Mouse (Mus musculus) bone marrow macrophage, adult 2 months (primary cell): ENCODE data around the gene Mat2a. TPM values are rescaled to one million over a fixed set of nuclear protein-coding genes. Genes with fewer than 3 reads are reported as not detected.

Experiments used
- H3K27ac ChIP-seq: 2 replicates; pipeline ENCODE4 v1.5.1; 2012; ENCODE audit warnings: low read depth, low read length; ENCODE audit not compliant: insufficient read depth
- H3K4me1 ChIP-seq: 2 replicates; pipeline ENCODE4 v1.6.1; 2012; ENCODE audit warnings: low read length; ENCODE audit not compliant: control insufficient read depth, insufficient read depth
- H3K4me3 ChIP-seq: 2 replicates; pipeline ENCODE4 v1.5.1; 2012; ENCODE audit warnings: mild to moderate bottlenecking, low read length, moderate library complexity; ENCODE audit not compliant: insufficient read depth
- CTCF ChIP-seq: IDR thresholded peaks from 2 replicates; pipeline ENCODE4 v1.5.1; 2012; ENCODE audit warnings: low read depth, mild to moderate bottlenecking, low read length, moderate library complexity
- POLR2A ChIP-seq: IDR thresholded peaks from 2 replicates; pipeline ENCODE4 v1.6.1; 2012; ENCODE audit warnings: mild to moderate bottlenecking, low read depth, low read length, borderline replicate concordance
- polyA plus RNA-seq: library from polyadenylated mRNA; stranded (reverse); fragments of >200 nt; gene quantifications from 2 replicates; pipeline ENCODE4 v1.2.4, GENCODE M21; 2012; ENCODE audit not compliant: missing spikeins, insufficient read depth, insufficient read length

Gene Mat2a
- polyA plus RNA-seq, 1 experiment, result 88.8 TPM

GRCm38 (mm10) chr6:72386561-72386960 lies 52.8 kb downstream of the Mat2a start:
- Histone ChIP-seq H3K4me3 (no peak overlapping the region), H3K4me1 (peaks cover 33% of the 10 kb centered on the region), H3K27ac (no peak overlapping the region)
- TF ChIP-seq CTCF (no peak), POLR2A (no peak)

- Histone ChIP-seq H3K27ac (no peak overlapping the region), H3K4me1 (peaks cover 28% of the 10 kb centered on the region)
- TF ChIP-seq POLR2A (no peak), CTCF (no peak)
Observed at GRCm38 (mm10) chr6:72385258-72385657, 54.1 kb downstream of the Mat2a start.

GRCm38 (mm10) chr6:72383952-72384351 lies 55.4 kb downstream of the Mat2a start:
- no peak for TF ChIP-seq CTCF
- no peak for TF ChIP-seq POLR2A
- no peak overlapping the region for H3K27ac ChIP-seq
- H3K4me3 ChIP-seq, result no peak overlapping the region
- peaks cover 36% of the 10 kb centered on the region for H3K4me1 ChIP-seq

More at GRCm38 (mm10) chr6:72385258-72385657, 54.1 kb downstream of the Mat2a start:
- H3K4me3 ChIP-seq, result no peak overlapping the region

- TF ChIP-seq CTCF (no peak), POLR2A (no peak)
- H3K27ac ChIP-seq, result no peak overlapping the region
- H3K4me3 ChIP-seq, result no peak overlapping the region
- H3K4me1 ChIP-seq, result peaks cover 29% of the 10 kb centered on the region
Observed at GRCm38 (mm10) chr6:72383142-72383820, 56.1 kb downstream of the Mat2a start.

Other genes with a start within 250 kb of the Mat2a start
- gene Atoh8, start 204.0 kb downstream of the Mat2a start, polyA plus RNA-seq, result not detected in 2 replicates
- not detected in 2 replicates for gene Sftpb, start 134.9 kb downstream of the Mat2a start, polyA plus RNA-seq
- gene Usp39, start 94.4 kb downstream of the Mat2a start, polyA plus RNA-seq, result 19.9 and 20.2 TPM in 2 replicates
- gene 0610030E20Rik, start 92.2 kb downstream of the Mat2a start, polyA plus RNA-seq, result 33.9 and 36.5 TPM in 2 replicates
- 3.0 and 3.6 TPM in 2 replicates for gene Tmem150a, start 84.1 kb downstream of the Mat2a start, polyA plus RNA-seq
- gene Rnf181, start 72.6 kb downstream of the Mat2a start, polyA plus RNA-seq, result 97.4 and 105 TPM in 2 replicates
- 5.3 and 10.5 TPM in 2 replicates for gene Vamp5, start 59.1 kb downstream of the Mat2a start, polyA plus RNA-seq
- 348 and 352 TPM in 2 replicates for gene Vamp8, start 48.9 kb downstream of the Mat2a start, polyA plus RNA-seq
- 15.7 and 18.3 TPM in 2 replicates for gene Ggcx, start 25.2 kb downstream of the Mat2a start, polyA plus RNA-seq
- gene Sh2d6, start 82.1 kb upstream of the Mat2a start, polyA plus RNA-seq, result 1.3 TPM in 1 of 2 replicates, not detected in the other
- gene Capg, start 104.8 kb upstream of the Mat2a start, polyA plus RNA-seq, result 788 and 835 TPM in 2 replicates
- 12.0 and 12.6 TPM in 2 replicates for gene Elmod3, start 158.9 kb upstream of the Mat2a start, polyA plus RNA-seq
- 15.7 and 21.3 TPM in 2 replicates for gene Retsat, start 158.9 kb upstream of the Mat2a start, polyA plus RNA-seq
- 80.0 and 87.9 TPM in 2 replicates for gene Tgoln1, start 177.4 kb upstream of the Mat2a start, polyA plus RNA-seq